In genomic region chr14:8316366-8317193, GRCm38 (mm10) we compare ENCODE assay signal across 8 mouse cellular contexts. TPM values are rescaled to one million over a fixed set of nuclear protein-coding genes. Genes with fewer than 3 reads are reported as not detected.
DNase-seq lines count a peak whose midpoint lies in the region; ATAC-seq lines count a peak whose summit lies in the region.

No protein-coding gene starts in this region.

- peak overlapping the region; percentile 41 for H3K4me3 ChIP-seq in heart, embryonic 15.5 days
- H3K4me3 ChIP-seq in forebrain, embryonic 12.5 days (replicated peaks): peak overlapping the region; percentile 26
- peak overlapping the region; percentile 32 for H3K4me3 ChIP-seq in neural tube, embryonic 13.5 days

- H3K4me2 ChIP-seq in heart, embryonic 15.5 days: peak overlapping the region; percentile 68
- peak overlapping the region; percentile 49 for H3K4me2 ChIP-seq in forebrain, embryonic 12.5 days
- peak overlapping the region; percentile 60 for H3K4me2 ChIP-seq in neural tube, embryonic 13.5 days

- H3K27me3 ChIP-seq in heart, embryonic 15.5 days: peaks cover 37% of the 10 kb centered on the region
- H3K27me3 ChIP-seq in forebrain, embryonic 12.5 days: peaks cover 47% of the 10 kb centered on the region
- peaks cover 73% of the 10 kb centered on the region for H3K27me3 ChIP-seq in neural tube, embryonic 13.5 days

- no peaks in the 10 kb centered on the region for H3K36me3 ChIP-seq in heart, embryonic 15.5 days
- no peaks in the 10 kb centered on the region for H3K36me3 ChIP-seq in forebrain, embryonic 12.5 days (replicated peaks)
- no peaks in the 10 kb centered on the region for H3K36me3 ChIP-seq in neural tube, embryonic 13.5 days

- ATAC-seq in heart, embryonic 15.5 days (replicated peaks; ENCODE audit: insufficient number of reproducible peaks, insufficient read depth, low FRiP score, low read depth): no peak
- ATAC-seq in forebrain, embryonic 12.5 days (ENCODE audit: low FRiP score): peak; percentile 69
- peak; percentile 13; the same call in 1 of the 2 replicates for ATAC-seq in neural tube, embryonic 13.5 days (ENCODE audit: low read depth)
- ATAC-seq in erythroid progenitor cell, adult 5-6 weeks (replicated peaks; ENCODE audit: low FRiP score, poor library complexity, severe bottlenecking): no peak

- peaks cover 16% of the 10 kb centered on the region for H3K4me1 ChIP-seq in heart, embryonic 15.5 days (replicated peaks)
- peaks cover 21% of the 10 kb centered on the region for H3K4me1 ChIP-seq in forebrain, embryonic 12.5 days
- H3K4me1 ChIP-seq in neural tube, embryonic 13.5 days (replicated peaks): peaks cover 21% of the 10 kb centered on the region

- no peaks in the 10 kb centered on the region for H3K9me3 ChIP-seq in heart, embryonic 15.5 days (replicated peaks)
- H3K9me3 ChIP-seq in forebrain, embryonic 12.5 days: no peaks in the 10 kb centered on the region
- no peaks in the 10 kb centered on the region for H3K9me3 ChIP-seq in neural tube, embryonic 13.5 days

- 4% methylated on average over 23 of the region's 23 CpGs for WGBS in heart, embryonic 15.5 days
- WGBS in forebrain, embryonic 12.5 days: 1% methylated on average over 23 of the region's 23 CpGs
- WGBS in neural tube, embryonic 13.5 days: 2% methylated on average over 23 of the region's 23 CpGs

- no peak for DNase-seq in heart, adult 11 months
- peak; percentile 28 to 63 for DNase-seq in kidney, postnatal 25 days
- DNase-seq in left cerebral cortex, postnatal 4 days: no peak
- DNase-seq in adipocyte (ENCODE audit: low spot score): no peak

- H3K27ac ChIP-seq in heart, embryonic 15.5 days: no peak overlapping the region
- no peak overlapping the region for H3K27ac ChIP-seq in forebrain, embryonic 12.5 days
- no peak overlapping the region for H3K27ac ChIP-seq in neural tube, embryonic 13.5 days (replicated peaks)

- H3K9ac ChIP-seq in heart, embryonic 15.5 days: 0 out of 2 replicates have a peak overlapping the region, but pooled peaks have one; percentile 16
- 0 out of 2 replicates have a peak overlapping the region, but pooled peaks have one; percentile 26 for H3K9ac ChIP-seq in forebrain, embryonic 12.5 days
- H3K9ac ChIP-seq in neural tube, embryonic 13.5 days: peak overlapping the region; percentile 57

- intact Hi-C loops in left cerebral cortex, postnatal 4 days (cut with DNase I): no loop called here

RNA-seq across cellular contexts. Expression of gene Fam107a, which starts 1.2 kb away (rescaled TPM):
- polyA plus RNA-seq in heart, embryonic 15.5 days (2015; fragmentation: Nextera tagmentation; extraction: Ambion mirVana): 0.44 and 0.62 TPM in 2 replicates
- 0.43 and 0.60 TPM in 2 replicates for polyA plus RNA-seq in forebrain, embryonic 12.5 days (2016; fragmentation: Nextera tagmentation; extraction: Ambion mirVana)
- polyA plus RNA-seq in neural tube, embryonic 13.5 days (2015; fragmentation: Nextera tagmentation; extraction: Ambion mirVana): 0.84 and 0.91 TPM in 2 replicates
- 1 to 10 TPM; 3.3 to 3.5 TPM for total RNA-seq in left cerebral cortex, postnatal 4 days (2021)
- not detected in 2 replicates for total RNA-seq in erythroid progenitor cell, adult 5-6 weeks (2015; ENCODE audit: low replicate concordance)
- total RNA-seq in erythroid progenitor cell, adult 5-6 weeks (2017; ENCODE audit: low replicate concordance): not detected in 2 replicates

RNA-seq across cellular contexts. Expression of gene Acox2, which starts 57.4 kb away (rescaled TPM):
- 0.82 TPM in 1 of 2 replicates, not detected in the other for polyA plus RNA-seq in heart, embryonic 15.5 days (2015; fragmentation: Nextera tagmentation; extraction: Ambion mirVana)
- 0.21 TPM in 1 of 2 replicates, not detected in the other for polyA plus RNA-seq in forebrain, embryonic 12.5 days (2016; fragmentation: Nextera tagmentation; extraction: Ambion mirVana)
- polyA plus RNA-seq in neural tube, embryonic 13.5 days (2015; fragmentation: Nextera tagmentation; extraction: Ambion mirVana): 0.36 TPM in 1 of 2 replicates, not detected in the other
- under 1 TPM; 0.72 TPM for total RNA-seq in left cerebral cortex, postnatal 4 days (2021)
- not detected in 2 replicates for total RNA-seq in erythroid progenitor cell, adult 5-6 weeks (2015; ENCODE audit: low replicate concordance)
- not detected in 2 replicates for total RNA-seq in erythroid progenitor cell, adult 5-6 weeks (2017; ENCODE audit: low replicate concordance)

Comparison
In these comparisons a context has a peak if more than half of its experiments do, and no peak if none do; other contexts are left out.
1. ATAC-seq: peak in forebrain, embryonic 12.5 days (single experiment) and neural tube, embryonic 13.5 days (single experiment); none in heart, embryonic 15.5 days (single experiment) and erythroid progenitor cell, adult 5-6 weeks (single experiment).
2. DNase-seq: peak in kidney, postnatal 25 days (2 of 2); none in heart, adult 11 months (single experiment), left cerebral cortex, postnatal 4 days (single experiment) and adipocyte (single experiment).
3. Peak in every context shown above with its lines, with median percentiles within 50 percentile points of each other: H3K4me2 ChIP-seq, H3K4me3 ChIP-seq and H3K9ac ChIP-seq.